Mouse (Mus musculus) olfactory bulb, adult 2 months (tissue): ENCODE results near the gene Timm10.

ENCODE experiments used
- CTCF ChIP-seq: fragments of 200-500 bp; IDR thresholded peaks from 2 replicates; pipeline ENCODE4 v1.5.1; 2012; ENCODE audit warnings: low read depth, mild to moderate bottlenecking, low read length, moderate library complexity; ENCODE audit not compliant: insufficient read depth
- POLR2A ChIP-seq: fragments of 200-500 bp; IDR thresholded peaks from 2 replicates; pipeline ENCODE4 v1.6.1; 2012; ENCODE audit warnings: mild to moderate bottlenecking, low read depth, low read length, moderate library complexity; ENCODE audit not compliant: insufficient read depth

DNA sequence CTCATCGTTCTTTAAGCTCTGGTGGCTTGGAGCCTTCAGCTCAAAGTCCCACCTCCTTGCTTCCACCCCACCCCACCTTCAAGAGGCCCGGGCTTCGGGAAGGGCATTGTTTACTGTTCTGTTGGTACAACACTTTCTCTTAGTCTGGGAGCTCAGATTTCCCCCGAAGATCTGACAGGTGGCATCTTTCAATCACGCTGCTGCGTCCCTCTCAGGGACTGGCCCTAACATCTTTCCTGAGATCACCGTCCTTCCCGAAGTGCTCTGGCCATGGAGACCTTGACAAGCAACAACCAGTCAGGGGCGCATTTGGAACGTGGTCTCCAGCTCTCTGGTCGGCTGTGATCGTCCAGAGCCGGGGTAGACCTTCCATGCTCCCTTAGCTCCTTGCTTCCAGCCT, 4.2 kb upstream of the Timm10 start, which contains the start of gene Smtnl1:
- no peak for TF ChIP-seq POLR2A
- TF ChIP-seq CTCF, result no peak
